Mouse (Mus musculus) liver, embryonic 14.5 days (tissue): ENCODE results near the gene Hopx.

Source experiments
- CTCF ChIP-seq: IDR thresholded peaks from 2 replicates; pipeline ENCODE4 v1.5.1; 2016; ENCODE audit warnings: antibody characterized with exemption, low read depth, control low read depth
- EP300 ChIP-seq: IDR thresholded peaks from 2 replicates; pipeline ENCODE4 v1.6.1; 2016; ENCODE audit warnings: antibody characterized with exemption, low read depth

DNA sequence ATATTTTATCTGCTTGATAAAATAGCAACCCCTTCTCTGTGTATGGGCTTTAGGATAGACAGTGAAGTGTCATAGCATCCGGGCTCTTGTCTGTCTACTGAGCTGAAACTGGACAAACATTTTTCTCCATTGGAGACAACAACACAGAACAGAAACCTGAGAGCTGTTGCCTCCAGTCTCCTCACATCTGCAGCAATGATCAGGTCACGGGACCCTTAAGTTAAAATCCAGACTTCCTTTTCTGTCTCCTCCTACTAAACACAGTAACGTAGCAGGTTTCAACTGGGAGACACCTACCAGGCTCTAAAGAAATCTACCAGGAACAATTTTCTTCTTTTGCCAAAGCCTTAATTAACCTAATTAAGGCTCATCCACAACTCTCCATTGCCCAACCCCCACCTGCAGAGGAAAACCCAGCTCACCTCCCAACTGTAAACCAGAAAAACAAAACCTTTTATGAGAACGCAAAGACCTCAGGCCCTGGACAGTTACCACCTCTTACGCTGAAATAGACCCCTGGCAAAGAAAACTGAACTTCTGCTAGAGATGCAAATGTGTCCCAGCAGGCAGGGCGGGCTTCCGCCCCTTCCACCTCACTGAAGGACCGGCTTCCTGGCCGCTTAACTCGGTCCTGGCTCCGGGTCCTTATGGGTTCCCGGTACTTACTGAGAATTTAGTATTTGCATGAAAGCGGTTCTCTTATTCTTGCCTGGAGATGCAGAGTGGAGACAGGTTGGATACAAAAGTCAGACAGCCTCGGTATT lies 43.0 kb upstream of the Hopx start:
- TF ChIP-seq CTCF (no peak), EP300 (no peak)
